Mouse (Mus musculus): ENCODE measurements around the gene Alg13.

DNA sequence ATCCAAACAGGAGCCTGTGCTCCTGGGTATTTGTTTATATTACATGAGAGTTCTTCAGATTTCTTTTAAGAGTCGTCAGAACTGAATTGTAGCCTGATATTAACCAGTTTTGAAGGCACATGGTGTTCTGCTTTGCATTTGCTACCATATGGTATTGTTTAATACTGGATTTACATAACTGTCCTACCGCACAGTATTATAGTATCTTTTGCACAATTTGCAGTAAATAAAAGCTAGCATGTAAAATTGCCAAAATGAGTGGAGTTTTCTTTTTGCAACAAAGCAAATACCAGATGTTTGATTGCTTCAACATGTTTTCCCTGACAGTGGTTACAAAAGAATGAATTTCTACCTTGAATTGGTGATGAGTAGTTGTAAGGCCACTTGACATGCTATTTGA, 56.6 kb downstream of the Alg13 start:
- TF ChIP-seq CTCF (IDR thresholded peaks at IDR 0.05; ENCODE audit: control insufficient read depth, insufficient read depth, low read length) (no peak), POLR2A (IDR thresholded peaks at IDR 0.05; ENCODE audit: borderline replicate concordance, control insufficient read depth, low read depth, low read length) (no peak)
